Comparison of ENCODE assay signal across 12 mouse cellular contexts in the genomic region with DNA sequence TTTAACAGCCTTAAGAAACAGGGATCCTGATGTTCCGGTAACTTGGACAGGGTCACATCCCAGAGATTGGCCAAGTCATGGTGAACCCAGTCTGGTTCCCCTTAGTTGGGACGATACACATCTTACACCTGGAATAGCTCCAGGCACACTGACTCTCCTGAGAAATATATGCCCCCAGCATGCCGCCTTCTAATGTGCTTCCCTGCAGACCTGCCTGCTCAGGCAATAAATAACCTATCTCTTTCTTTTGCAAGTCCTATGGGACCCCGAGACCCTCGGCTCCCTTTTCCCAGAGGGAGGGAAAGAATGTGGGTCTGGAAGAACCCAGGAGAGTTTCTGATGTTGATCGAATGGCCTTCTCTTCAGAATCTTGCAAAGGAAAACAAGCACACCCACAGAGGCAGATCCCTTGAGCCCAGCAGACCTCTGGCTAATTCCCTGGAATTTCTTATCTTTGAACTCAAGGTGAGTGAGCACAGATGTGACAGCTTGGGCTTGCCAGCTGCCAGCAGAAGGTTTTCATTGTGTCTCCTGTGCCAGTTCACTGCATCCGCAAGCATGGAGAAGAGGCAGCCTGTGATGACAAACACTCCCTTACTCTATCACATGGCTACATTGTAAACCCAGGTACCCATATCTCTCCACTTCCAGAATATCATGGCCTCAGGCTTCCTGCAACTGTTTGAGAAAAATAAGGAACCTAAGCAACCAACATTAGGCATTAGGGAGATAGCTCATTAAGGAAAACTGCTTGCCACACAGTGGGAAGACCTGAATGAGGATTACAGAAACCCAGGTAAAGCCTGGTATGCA. TPM values are rescaled to one million over a fixed set of nuclear protein-coding genes. Genes with fewer than 3 reads are reported as not detected.
A peak's percentile ranks its signal among the peaks of the same experiment; 100 is the strongest.
DNase-seq lines count a peak whose midpoint lies in the region; ATAC-seq and TF ChIP-seq lines count a peak whose summit lies in the region.
"Had no signal": no experiment of that assay in that cellular context is flagged by ENCODE, and none has a peak within 500 bp of the region (broad histone marks: within the 10 kb centered on the region; RNA-seq: fewer than 3 reads in every experiment).

No protein-coding gene starts in this region.

- ATAC-seq in midbrain, embryonic 11.5 days (ENCODE audit: low FRiP score), result no peak
- ATAC-seq in hindbrain, postnatal 0 days, result peak; percentile 24; the same call in 1 of the 2 replicates
- peak; percentile 52 for ATAC-seq in neural tube, embryonic 14.5 days (ENCODE audit: low read depth)

- peak; percentile 44 for DNase-seq in cerebellum, adult 11-12 months
- DNase-seq in cerebellum, adult 9-10 months, result no peak
- peak; percentile 11 for DNase-seq in midbrain, embryonic 10.5 days (ENCODE audit: low spot score)
- DNase-seq in midbrain, embryonic 11.5 days (ENCODE audit: low spot score, missing footprints), result no peak
- no peak for DNase-seq in hindbrain, postnatal 0 days (ENCODE audit: low spot score)
- DNase-seq in lung, adult 2 months, result no peak
- DNase-seq in Muller cell, postnatal 12 days (ENCODE audit: inconsistent ontology term), result no peak
- DNase-seq: lung, postnatal 10 days; right cerebral cortex, postnatal 14 days; thymus, postnatal 36 days had no signal

- no peak overlapping the region for H3K4me2 ChIP-seq in midbrain, embryonic 11.5 days
- H3K4me2 ChIP-seq in hindbrain, postnatal 0 days (ENCODE audit: low read depth, low read length), result 0 out of 2 replicates have a peak overlapping the region, but pooled peaks have one; percentile 28
- peak overlapping the region; percentile 4; the same call in 1 of the 2 replicates for H3K4me2 ChIP-seq in neural tube, embryonic 14.5 days (ENCODE audit: low read depth, low read length)
- H3K4me2 ChIP-seq: heart, embryonic 12.5 days had no signal

- H3K9ac ChIP-seq in midbrain, embryonic 11.5 days (ENCODE audit: low read length), result no peak overlapping the region
- no peak overlapping the region for H3K9ac ChIP-seq in hindbrain, postnatal 0 days (replicated peaks; ENCODE audit: low read length)
- H3K9ac ChIP-seq in neural tube, embryonic 14.5 days (replicated peaks; ENCODE audit: low read depth, low read length), result no peak overlapping the region

- no peaks in the 10 kb centered on the region for H3K27me3 ChIP-seq in midbrain, embryonic 10.5 days (ENCODE audit: low read depth, poor library complexity, severe bottlenecking)
- H3K27me3 ChIP-seq in midbrain, embryonic 11.5 days (ENCODE audit: control insufficient read depth, insufficient read depth, low read length), result no peaks in the 10 kb centered on the region
- no peaks in the 10 kb centered on the region for H3K27me3 ChIP-seq in hindbrain, postnatal 0 days (ENCODE audit: insufficient read depth, low read length)
- no peaks in the 10 kb centered on the region for H3K27me3 ChIP-seq in neural tube, embryonic 14.5 days (ENCODE audit: control insufficient read depth, insufficient read depth, low read length)
- H3K27me3 ChIP-seq: heart, embryonic 12.5 days had no signal

- H3K36me3 ChIP-seq in midbrain, embryonic 10.5 days, result peaks cover 88% of the 10 kb centered on the region
- peaks cover 7% of the 10 kb centered on the region for H3K36me3 ChIP-seq in midbrain, embryonic 11.5 days (ENCODE audit: control insufficient read depth, insufficient read depth, low read length)
- H3K36me3 ChIP-seq in hindbrain, postnatal 0 days (ENCODE audit: insufficient read depth, low read length), result no peaks in the 10 kb centered on the region
- H3K36me3 ChIP-seq in neural tube, embryonic 14.5 days (ENCODE audit: control insufficient read depth, insufficient read depth, low read length), result no peaks in the 10 kb centered on the region
- H3K36me3 ChIP-seq: heart, embryonic 12.5 days had no signal

- H3K4me1 ChIP-seq in midbrain, embryonic 10.5 days, result peaks cover 97% of the 10 kb centered on the region
- peaks cover 75% of the 10 kb centered on the region for H3K4me1 ChIP-seq in midbrain, embryonic 11.5 days (ENCODE audit: control insufficient read depth, insufficient read depth, low read length)
- peaks cover 45% of the 10 kb centered on the region for H3K4me1 ChIP-seq in hindbrain, postnatal 0 days (ENCODE audit: insufficient read depth, low read length)
- H3K4me1 ChIP-seq in neural tube, embryonic 14.5 days (ENCODE audit: control insufficient read depth, insufficient read depth, low read length), result peaks cover 36% of the 10 kb centered on the region
- peaks cover 3% of the 10 kb centered on the region for H3K4me1 ChIP-seq in lung, adult 2 months (ENCODE audit: control insufficient read depth, insufficient read depth, low read length)

- 57% methylated on average over 7 of the region's 7 CpGs for WGBS in midbrain, embryonic 10.5 days
- WGBS in midbrain, embryonic 11.5 days, result 66% methylated on average over 7 of the region's 7 CpGs
- WGBS in hindbrain, postnatal 0 days, result 35% methylated on average over 7 of the region's 7 CpGs
- 37% methylated on average over 7 of the region's 7 CpGs for WGBS in neural tube, embryonic 14.5 days
- WGBS in lung, adult 2 months, result 57% methylated on average over 7 of the region's 7 CpGs

- H3K4me3 ChIP-seq in midbrain, embryonic 10.5 days, result no peak overlapping the region
- H3K4me3 ChIP-seq in midbrain, embryonic 11.5 days (ENCODE audit: low read depth, low read length), result no peak overlapping the region
- H3K4me3 ChIP-seq in hindbrain, postnatal 0 days (ENCODE audit: low read length), result no peak overlapping the region
- H3K4me3 ChIP-seq in neural tube, embryonic 14.5 days (ENCODE audit: low read depth, low read length), result no peak overlapping the region
- H3K4me3 ChIP-seq in lung, adult 2 months (replicated peaks; ENCODE audit: extremely low read depth, low read depth, low read length), result no peak overlapping the region
- H3K4me3 ChIP-seq: heart, embryonic 12.5 days had no signal

- TF ChIP-seq POLR2A in lung, adult 2 months (IDR thresholded peaks at IDR 0.05; ENCODE audit: borderline replicate concordance, extremely low read depth, low read depth, low read length), result no peak

- H3K9me3 ChIP-seq in midbrain, embryonic 10.5 days (replicated peaks), result no peaks in the 10 kb centered on the region
- H3K9me3 ChIP-seq in midbrain, embryonic 11.5 days (ENCODE audit: control insufficient read depth, low read length), result no peaks in the 10 kb centered on the region
- H3K9me3 ChIP-seq in hindbrain, postnatal 0 days (ENCODE audit: low read length), result no peaks in the 10 kb centered on the region
- no peaks in the 10 kb centered on the region for H3K9me3 ChIP-seq in neural tube, embryonic 14.5 days (ENCODE audit: control insufficient read depth, low read length)
- H3K9me3 ChIP-seq: heart, embryonic 12.5 days had no signal

- TF ChIP-seq CTCF in hindbrain, postnatal 0 days (IDR thresholded peaks at IDR 0.05; ENCODE audit: low read depth), result no peak
- no peak for TF ChIP-seq CTCF in lung, adult 2 months (IDR thresholded peaks at IDR 0.05; ENCODE audit: insufficient read depth, low read length)

- peak overlapping the region; percentile 65; the same call in 1 of the 2 replicates for H3K27ac ChIP-seq in midbrain, embryonic 10.5 days (replicated peaks)
- H3K27ac ChIP-seq in midbrain, embryonic 11.5 days (ENCODE audit: low read depth, low read length), result no peak overlapping the region
- peak overlapping the region; percentile 49; the same call in 1 of the 2 replicates for H3K27ac ChIP-seq in hindbrain, postnatal 0 days
- H3K27ac ChIP-seq in neural tube, embryonic 14.5 days (ENCODE audit: low read depth, low read length), result peak overlapping the region; percentile 29; the same call in 1 of the 2 replicates

RNA-seq across cellular contexts. Expression of a gene that starts 8.6 kb away (rescaled TPM):
- polyA plus RNA-seq in midbrain, embryonic 10.5 days (2016; fragmentation: Nextera tagmentation; extraction: Ambion mirVana), result 30.8 and 37.1 TPM in 2 replicates
- polyA plus RNA-seq in midbrain, embryonic 11.5 days (2014; fragmentation: Nextera tagmentation; extraction: Ambion mirVana), result 37.8 and 44.7 TPM in 2 replicates
- 43.9 and 45.5 TPM in 2 replicates for total RNA-seq in hindbrain, postnatal 0 days (2014; rRNA removed)
- 6.8 and 8.1 TPM in 2 replicates for polyA plus RNA-seq in hindbrain, postnatal 0 days (2015; fragmentation: Nextera tagmentation; extraction: Ambion mirVana)
- polyA plus RNA-seq in neural tube, embryonic 14.5 days (2014; fragmentation: Nextera tagmentation; extraction: Ambion mirVana), result 7.8 and 9.9 TPM in 2 replicates
- 22.2 and 23.4 TPM in 2 replicates for polyA plus RNA-seq in lung, adult 2 months (2012; rRNA removed)

Comparison
In these comparisons a context has a peak if more than half of its experiments do, and no peak if none do; other contexts are left out.
1. DNase-seq: peak in cerebellum, adult 11-12 months (single experiment) and midbrain, embryonic 10.5 days (single experiment); none in cerebellum, adult 9-10 months (single experiment), midbrain, embryonic 11.5 days (single experiment), hindbrain, postnatal 0 days (single experiment), lung, adult 2 months (single experiment) and Muller cell, postnatal 12 days (single experiment).